8 mouse cellular contexts compared by ENCODE assay signal in the genomic region with DNA sequence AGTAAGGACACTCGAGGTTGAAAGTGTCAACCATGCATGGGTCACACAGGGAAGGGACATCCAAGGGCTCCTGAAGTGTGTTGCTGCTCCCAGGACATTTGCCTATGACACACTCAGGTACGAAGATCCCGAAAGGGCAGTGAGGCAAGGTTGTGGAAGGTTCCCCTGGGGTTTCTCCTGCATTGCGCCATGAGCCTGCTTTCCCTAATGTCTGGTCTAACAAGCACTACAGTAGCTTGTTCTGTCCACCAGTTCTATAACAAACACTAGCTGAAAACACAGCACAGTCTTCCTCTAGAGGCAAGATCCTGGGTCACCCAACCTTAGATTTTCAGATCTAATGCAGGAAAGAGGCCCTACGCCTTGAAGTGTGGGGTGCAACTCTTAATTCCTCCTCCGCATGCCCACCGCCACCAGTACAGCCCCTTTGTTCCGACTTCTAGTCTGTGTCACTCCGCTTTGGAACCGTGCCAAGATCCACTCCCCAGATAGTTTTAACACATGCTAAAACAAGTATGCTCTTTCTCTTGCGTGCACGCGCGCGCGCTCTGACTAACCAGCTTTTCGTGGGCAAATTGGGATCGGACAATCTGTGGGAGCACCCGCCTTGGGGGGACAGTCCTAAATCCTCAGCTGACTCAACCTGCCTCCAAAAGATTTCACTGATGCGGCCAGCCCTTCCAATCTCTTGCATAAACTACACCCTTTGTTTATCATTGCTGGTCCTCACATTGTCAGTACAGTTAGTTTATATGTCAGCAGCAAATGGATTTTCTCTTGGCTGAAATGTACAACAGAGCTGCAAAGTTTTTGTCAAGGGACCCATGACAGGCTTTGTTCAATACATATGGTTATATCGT. TPM values are rescaled to one million over a fixed set of nuclear protein-coding genes. Genes with fewer than 3 reads are reported as not detected.
DNase-seq lines count a peak whose midpoint lies in the region; ATAC-seq lines count a peak whose summit lies in the region.
"Had no signal": no experiment of that assay in that cellular context is flagged by ENCODE, and none has a peak within 500 bp of the region (broad histone marks: within the 10 kb centered on the region; RNA-seq: fewer than 3 reads in every experiment).

No protein-coding gene starts in this region.

- no peaks in the 10 kb centered on the region for H3K36me3 ChIP-seq in midbrain, embryonic 11.5 days (ENCODE audit: control insufficient read depth, insufficient read depth, low read length)
- H3K36me3 ChIP-seq in midbrain, embryonic 10.5 days: no peaks in the 10 kb centered on the region
- no peaks in the 10 kb centered on the region for H3K36me3 ChIP-seq in midbrain, embryonic 13.5 days

- H3K27ac ChIP-seq in midbrain, embryonic 11.5 days (ENCODE audit: low read depth, low read length): no peak overlapping the region
- H3K27ac ChIP-seq in midbrain, embryonic 10.5 days (replicated peaks): no peak overlapping the region
- H3K27ac ChIP-seq in midbrain, embryonic 13.5 days: no peak overlapping the region

- DNase-seq in midbrain, embryonic 11.5 days (ENCODE audit: low spot score, missing footprints): peak; percentile 75
- no peak for DNase-seq in midbrain, embryonic 10.5 days (ENCODE audit: low spot score)
- peak; percentile 72 for DNase-seq in gastrocnemius, postnatal 14 days
- DNase-seq in heart, postnatal 25 days (ENCODE audit: low spot score): peak; percentile 24
- no peak for DNase-seq in frontal cortex, postnatal 10 days (ENCODE audit: low spot score in 2 of 2)

- peaks cover 5% of the 10 kb centered on the region; the same call in 1 of the 2 replicates for H3K4me1 ChIP-seq in midbrain, embryonic 11.5 days (ENCODE audit: control insufficient read depth, insufficient read depth, low read length)
- peaks cover 16% of the 10 kb centered on the region for H3K4me1 ChIP-seq in midbrain, embryonic 10.5 days
- H3K4me1 ChIP-seq in midbrain, embryonic 13.5 days (replicated peaks): 0 out of 2 replicates have a peak, but pooled peaks cover 8% of the 10 kb centered on the region

- no peak overlapping the region for H3K4me2 ChIP-seq in midbrain, embryonic 11.5 days
- peak overlapping the region; percentile 25 for H3K4me2 ChIP-seq in midbrain, embryonic 13.5 days (replicated peaks)

- intact Hi-C loops in gastrocnemius, postnatal 14 days (cut with DNase I; ENCODE audit: low total_unique reads): no loop called here
- intact Hi-C loops in heart, postnatal 25 days (cut with DNase I): no loop called here

- no peak for ATAC-seq in midbrain, embryonic 11.5 days (ENCODE audit: low FRiP score)
- ATAC-seq in midbrain, embryonic 13.5 days: peak; percentile 58; the same call in 1 of the 2 replicates
- no peak for ATAC-seq in granulocyte monocyte progenitor cell, adult 5-6 weeks (replicated peaks; ENCODE audit: poor library complexity, severe bottlenecking)

- H3K9me3 ChIP-seq in midbrain, embryonic 11.5 days (ENCODE audit: control insufficient read depth, low read length): no peaks in the 10 kb centered on the region
- H3K9me3 ChIP-seq in midbrain, embryonic 10.5 days (replicated peaks): no peaks in the 10 kb centered on the region
- no peaks in the 10 kb centered on the region for H3K9me3 ChIP-seq in midbrain, embryonic 13.5 days

- H3K4me3 ChIP-seq in midbrain, embryonic 11.5 days (ENCODE audit: low read depth, low read length): no peak overlapping the region
- no peak overlapping the region for H3K4me3 ChIP-seq in midbrain, embryonic 10.5 days
- no peak overlapping the region for H3K4me3 ChIP-seq in midbrain, embryonic 13.5 days (replicated peaks)

- 89% methylated on average over 21 of the region's 21 CpGs for WGBS in midbrain, embryonic 11.5 days
- 93% methylated on average over 21 of the region's 21 CpGs for WGBS in midbrain, embryonic 10.5 days
- 74% methylated on average over 21 of the region's 21 CpGs for WGBS in midbrain, embryonic 13.5 days

- no peaks in the 10 kb centered on the region for H3K27me3 ChIP-seq in midbrain, embryonic 11.5 days (ENCODE audit: control insufficient read depth, insufficient read depth, low read length)
- H3K27me3 ChIP-seq in midbrain, embryonic 10.5 days (ENCODE audit: low read depth, poor library complexity, severe bottlenecking): no peaks in the 10 kb centered on the region
- no peaks in the 10 kb centered on the region for H3K27me3 ChIP-seq in midbrain, embryonic 13.5 days

- H3K9ac ChIP-seq in midbrain, embryonic 11.5 days (ENCODE audit: low read length): no peak overlapping the region
- H3K9ac ChIP-seq in midbrain, embryonic 13.5 days (replicated peaks): no peak overlapping the region

RNA-seq across cellular contexts. Expression of gene Pgm5, which starts 10.0 kb away (rescaled TPM):
- polyA plus RNA-seq in midbrain, embryonic 11.5 days (2014; fragmentation: Nextera tagmentation; extraction: Ambion mirVana): 0.19 and 0.46 TPM in 2 replicates
- polyA plus RNA-seq in midbrain, embryonic 10.5 days (2016; fragmentation: Nextera tagmentation; extraction: Ambion mirVana): 0.17 and 0.22 TPM in 2 replicates
- total RNA-seq in gastrocnemius, postnatal 14 days (2021): 10 to 100 TPM; 15.8 to 24.1 TPM
- 10 to 100 TPM; 93.4 to 99.9 TPM for total RNA-seq in heart, postnatal 25 days (2021)
- polyA plus RNA-seq in midbrain, embryonic 13.5 days (2015; fragmentation: Nextera tagmentation; extraction: Ambion mirVana): 0.30 and 0.31 TPM in 2 replicates
- not detected in 2 replicates for total RNA-seq in granulocyte monocyte progenitor cell, adult 5-6 weeks (2014; fragmentation: Nextera tagmentation)
- not detected in 2 replicates for total RNA-seq in granulocyte monocyte progenitor cell, adult 5-6 weeks (2017)

RNA-seq across cellular contexts. Expression of gene Gm10053, which starts 23.8 kb away (rescaled TPM):
- 270 and 273 TPM in 2 replicates for polyA plus RNA-seq in midbrain, embryonic 11.5 days (2014; fragmentation: Nextera tagmentation; extraction: Ambion mirVana)
- polyA plus RNA-seq in midbrain, embryonic 10.5 days (2016; fragmentation: Nextera tagmentation; extraction: Ambion mirVana): 293 and 344 TPM in 2 replicates
- 100 to 1,000 TPM; 512 to 650 TPM for total RNA-seq in gastrocnemius, postnatal 14 days (2021)
- 1,000 to 10,000 TPM; 1,136 to 1,153 TPM for total RNA-seq in heart, postnatal 25 days (2021)
- 227 and 245 TPM in 2 replicates for polyA plus RNA-seq in midbrain, embryonic 13.5 days (2015; fragmentation: Nextera tagmentation; extraction: Ambion mirVana)
- 290 and 306 TPM in 2 replicates for total RNA-seq in granulocyte monocyte progenitor cell, adult 5-6 weeks (2014; fragmentation: Nextera tagmentation)
- total RNA-seq in granulocyte monocyte progenitor cell, adult 5-6 weeks (2017): 175 and 360 TPM in 2 replicates

RNA-seq across cellular contexts. Expression of gene Foxd4, which starts 49.3 kb away (rescaled TPM):
- polyA plus RNA-seq in midbrain, embryonic 11.5 days (2014; fragmentation: Nextera tagmentation; extraction: Ambion mirVana): 0.47 and 0.87 TPM in 2 replicates
- 1.00 and 1.2 TPM in 2 replicates for polyA plus RNA-seq in midbrain, embryonic 10.5 days (2016; fragmentation: Nextera tagmentation; extraction: Ambion mirVana)
- total RNA-seq in gastrocnemius, postnatal 14 days (2021): not detected
- not detected for total RNA-seq in heart, postnatal 25 days (2021)
- polyA plus RNA-seq in midbrain, embryonic 13.5 days (2015; fragmentation: Nextera tagmentation; extraction: Ambion mirVana): 0.10 and 0.13 TPM in 2 replicates
- total RNA-seq in granulocyte monocyte progenitor cell, adult 5-6 weeks (2014; fragmentation: Nextera tagmentation): not detected in 2 replicates
- total RNA-seq in granulocyte monocyte progenitor cell, adult 5-6 weeks (2017): not detected in 2 replicates
- total RNA-seq: layer of hippocampus, adult 18-20 months had no signal

Comparison
In these comparisons a context has a peak if more than half of its experiments do, and no peak if none do; other contexts are left out.
1. DNase-seq: peak in midbrain, embryonic 11.5 days (single experiment), gastrocnemius, postnatal 14 days (single experiment) and heart, postnatal 25 days (single experiment); none in midbrain, embryonic 10.5 days (single experiment) and frontal cortex, postnatal 10 days (0 of 2).
2. RNA of gene Pgm5, which starts 10.0 kb away (total RNA-seq): 93.4 to 99.9 TPM in heart, postnatal 25 days and 15.8 to 24.1 TPM in gastrocnemius, postnatal 14 days; not detected in granulocyte monocyte progenitor cell, adult 5-6 weeks; every median in the first group is over 10 times any median in the second.